Mouse (Mus musculus) kidney, postnatal 14 days (tissue): ENCODE results near the gene Stard7.
A peak's percentile ranks its signal among the peaks of the same experiment; 100 is the strongest.

Source experiments
- DNase-seq: peaks from one replicate; pipeline ENCODE4 v3.0.0; 2022; ENCODE audit warnings: mixed read lengths

Stard7 gene

DNA sequence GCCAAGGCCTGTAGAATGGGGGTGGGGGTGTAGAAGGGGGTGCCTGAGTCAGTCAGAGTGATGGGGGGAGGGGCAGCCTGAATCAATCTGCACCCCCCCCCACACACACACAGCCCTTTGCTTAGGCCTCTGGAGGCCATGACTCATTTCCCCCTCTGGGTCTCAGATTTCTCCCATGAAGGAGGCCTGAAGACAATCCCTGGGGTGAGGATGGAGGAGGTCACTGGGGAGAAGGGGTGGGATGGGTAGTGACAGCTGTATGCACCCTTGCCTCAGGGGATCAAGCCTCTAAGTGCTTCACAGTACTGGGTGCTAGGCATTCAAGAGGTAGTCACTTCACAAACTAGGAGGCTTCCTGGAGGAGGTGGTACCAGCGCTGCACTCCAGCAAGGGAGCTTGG is 53.6 kb downstream of the Stard7 start:
- no peak for DNase-seq

DNA sequence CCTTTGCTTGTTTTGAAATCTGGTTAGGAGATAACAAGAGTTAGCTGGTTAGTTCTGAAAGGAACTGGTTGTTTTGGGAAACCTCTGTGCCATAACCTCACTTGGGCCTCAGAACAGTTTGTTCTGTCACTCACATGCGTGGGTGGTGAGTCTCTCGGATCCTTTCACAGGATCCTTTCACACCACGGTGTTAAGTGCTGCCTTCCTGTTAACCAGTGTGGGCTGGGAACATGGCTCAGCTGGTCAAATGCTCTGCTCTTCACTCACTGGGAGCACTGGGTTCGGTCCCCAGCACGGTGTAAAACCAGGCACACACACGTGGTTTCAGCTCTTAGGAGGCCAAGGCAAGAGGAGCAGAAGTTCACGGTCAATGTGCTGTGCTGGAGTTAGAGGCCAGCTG is 54.4 kb downstream of the Stard7 start:
- DNase-seq = no peak

GRCm38 (mm10) chr2:127328090-127328851 is 58.3 kb downstream of the Stard7 start:
- no peak for DNase-seq

GRCm38 (mm10) chr2:127332807-127333570 is 63.0 kb downstream of the Stard7 start:
- no peak for DNase-seq

- DNase-seq = peak; percentile 44
Observed at GRCm38 (mm10) chr2:127333945-127334603, 64.1 kb downstream of the Stard7 start.

DNA sequence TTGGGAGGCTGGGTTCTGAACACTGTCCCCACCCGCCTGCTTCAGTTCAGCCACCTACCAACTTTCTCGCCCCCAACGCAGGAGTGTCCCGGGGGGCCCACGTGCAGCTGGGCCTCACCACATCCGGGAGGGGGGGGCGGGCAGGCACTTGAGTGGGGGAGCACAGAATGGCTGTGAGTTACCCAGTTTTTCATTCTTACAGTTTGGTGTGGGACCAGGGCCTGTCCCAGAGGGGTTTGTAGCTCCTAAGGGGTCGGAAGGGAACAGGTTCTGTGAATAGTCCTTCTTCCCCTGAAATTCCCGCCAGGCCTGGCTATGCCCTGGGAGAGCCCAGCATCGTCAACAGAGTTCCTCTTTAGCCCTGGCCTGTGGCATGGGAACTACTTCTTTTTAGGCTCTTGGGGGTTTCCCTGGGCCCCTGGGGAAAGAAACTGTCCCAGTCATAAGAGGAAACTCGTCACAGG is 65.1 kb downstream of the Stard7 start:
- DNase-seq = no peak

DNA sequence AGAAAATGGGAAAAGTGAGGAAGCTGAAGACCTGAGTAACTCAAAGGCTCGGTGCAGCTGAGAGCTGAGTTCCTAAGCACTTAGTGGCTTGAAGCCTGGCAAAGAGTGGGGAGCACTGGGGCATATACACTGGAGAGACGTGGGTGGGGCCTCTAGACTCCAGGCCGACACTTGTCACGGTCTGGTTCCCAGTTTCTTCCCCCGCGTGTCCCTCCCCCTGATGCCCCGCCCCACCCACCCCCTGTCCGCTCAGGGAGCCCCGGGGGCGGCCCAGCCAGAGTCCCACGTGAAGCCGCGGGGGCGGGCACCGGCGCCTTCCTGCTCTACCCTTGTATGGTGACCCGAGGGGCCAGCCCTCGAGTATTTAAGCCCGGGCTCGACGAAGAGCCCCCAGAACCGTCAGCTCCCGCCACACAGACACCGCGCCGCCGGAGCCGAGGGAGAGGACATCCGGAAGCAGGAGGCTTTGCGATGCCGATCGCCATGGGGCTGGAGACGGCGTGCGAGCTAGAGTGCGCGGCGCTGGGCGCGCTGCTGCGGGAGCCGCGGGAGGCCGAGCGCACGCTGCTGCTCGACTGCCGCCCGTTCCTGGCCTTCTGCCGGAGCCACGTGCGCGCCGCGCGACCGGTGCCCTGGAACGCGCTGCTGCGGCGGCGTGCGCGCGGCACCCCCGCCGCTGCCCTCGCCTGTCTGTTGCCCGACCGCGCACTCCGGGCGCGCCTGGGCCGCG is 65.9 kb downstream of the Stard7 start, which contains the start of gene Dusp2:
TSS of gene Dusp2 (plus strand) at position 393 of the 730 bp plus-strand sequence.
- DNase-seq = peak; percentile 89

- DNase-seq = no peak
Observed at GRCm38 (mm10) chr2:127336497-127336832, 66.4 kb downstream of the Stard7 start.

DNA sequence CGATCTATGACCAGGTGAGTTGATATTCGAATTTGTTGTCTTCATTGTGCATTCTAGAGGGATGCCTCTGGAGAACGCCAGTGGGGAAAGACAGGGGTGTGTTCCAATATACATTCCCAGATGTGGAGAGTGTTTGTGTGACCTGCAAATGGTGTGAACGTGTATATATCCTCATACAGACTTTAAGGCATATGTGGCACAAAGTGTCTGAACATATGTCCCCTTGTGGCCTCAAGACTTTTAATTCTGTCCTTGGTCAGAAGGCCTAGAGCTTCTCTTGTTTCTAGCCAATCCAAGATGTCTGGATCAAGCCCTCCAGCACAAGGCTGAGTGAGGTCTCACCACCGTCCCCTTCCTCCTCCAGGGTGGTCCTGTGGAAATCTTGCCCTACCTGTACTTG is 66.9 kb downstream of the Stard7 start:
- DNase-seq = no peak

DNA sequence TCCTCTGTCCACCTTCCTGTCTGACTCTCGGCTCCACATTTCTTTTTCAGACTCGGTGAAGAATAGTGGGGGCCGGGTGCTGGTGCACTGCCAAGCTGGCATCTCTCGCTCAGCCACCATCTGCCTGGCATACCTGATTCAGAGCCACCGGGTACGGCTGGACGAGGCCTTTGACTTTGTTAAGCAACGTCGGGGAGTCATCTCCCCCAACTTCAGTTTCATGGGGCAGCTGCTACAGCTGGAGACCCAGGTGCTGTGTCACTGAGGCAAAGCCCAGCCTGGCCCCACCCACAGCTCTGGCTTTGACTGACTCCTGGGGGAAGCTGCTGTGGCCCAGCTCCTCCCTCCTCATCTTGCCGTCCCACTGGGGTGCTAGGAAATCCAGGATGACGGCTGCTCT is 67.5 kb downstream of the Stard7 start:
- DNase-seq = no peak

GRCm38 (mm10) chr2:127338012-127338411 is 68.0 kb downstream of the Stard7 start:
- no peak for DNase-seq

DNA sequence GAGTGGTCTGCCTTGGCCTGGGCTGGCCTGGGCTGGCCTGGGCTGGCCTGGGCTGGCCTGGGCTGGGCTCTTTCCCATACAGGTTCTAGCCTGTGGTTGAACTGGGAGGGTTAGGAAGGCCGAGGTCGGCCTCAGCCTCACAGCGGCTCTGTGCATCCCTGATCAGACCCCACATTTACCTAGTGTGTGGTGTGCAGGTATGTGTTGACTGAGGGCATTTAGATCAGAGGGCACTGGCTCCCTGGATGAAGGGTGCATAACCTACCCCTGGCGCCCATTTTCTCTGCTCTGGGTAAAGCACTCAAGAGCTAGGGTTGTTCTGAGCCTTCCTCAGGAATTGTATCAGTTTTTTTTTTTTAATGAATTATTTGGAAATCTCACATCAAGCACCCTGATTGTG is 68.4 kb downstream of the Stard7 start, which contains the start of gene Astl:
TSS of gene Astl (plus strand) at position 224 of the 400 bp plus-strand sequence.
- no peak for DNase-seq

- DNase-seq = no peak
Observed at GRCm38 (mm10) chr2:127338833-127339232, 68.8 kb downstream of the Stard7 start.

DNA sequence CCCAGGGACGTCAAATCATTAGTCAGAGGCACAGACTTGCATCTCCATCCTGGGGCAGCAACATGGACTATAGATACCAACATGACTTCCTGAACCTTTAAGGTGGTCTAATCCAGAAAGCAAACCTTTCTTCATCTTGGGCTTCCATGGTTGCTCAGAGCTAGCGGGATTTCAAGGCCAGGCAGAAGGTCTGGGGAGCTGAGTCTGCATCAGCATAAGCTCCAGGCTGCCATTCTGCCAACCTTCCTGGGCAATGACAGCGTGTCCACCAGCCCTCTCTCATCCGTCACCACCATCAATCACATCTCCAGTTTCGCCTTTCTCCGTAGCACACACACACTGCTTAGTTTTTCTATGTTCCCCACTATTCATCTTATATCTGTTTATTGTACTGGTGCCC is 69.2 kb downstream of the Stard7 start:
- no peak for DNase-seq

- DNase-seq = peak; percentile 75
Observed at GRCm38 (mm10) chr2:127341159-127341558, 71.1 kb downstream of the Stard7 start.

DNA sequence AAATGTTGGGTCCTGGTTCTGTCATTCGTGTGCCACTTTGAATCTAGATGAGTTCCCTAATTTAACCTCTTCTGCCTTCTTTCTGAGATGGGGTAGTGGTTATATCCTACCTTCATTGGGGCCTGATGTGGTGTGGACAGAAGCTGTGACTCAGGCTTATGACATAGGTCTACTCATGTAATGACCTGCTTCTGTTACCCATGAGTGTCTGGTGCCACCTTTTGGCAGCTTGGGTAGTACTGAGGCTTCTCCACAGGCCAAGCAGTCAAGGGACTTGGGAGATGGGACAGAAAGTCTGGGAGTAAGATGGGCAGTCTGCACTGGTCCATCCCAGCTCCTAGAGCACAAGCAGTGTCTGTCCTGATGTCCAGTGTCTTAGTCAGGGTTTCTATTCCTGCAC is 76.3 kb downstream of the Stard7 start:
- DNase-seq = no peak

- DNase-seq = peak; percentile 22
Observed at GRCm38 (mm10) chr2:127347147-127347985, 77.3 kb downstream of the Stard7 start.
